Mouse (Mus musculus): ENCODE results near the gene Hmgcs1.

Gene Hmgcs1

DNA sequence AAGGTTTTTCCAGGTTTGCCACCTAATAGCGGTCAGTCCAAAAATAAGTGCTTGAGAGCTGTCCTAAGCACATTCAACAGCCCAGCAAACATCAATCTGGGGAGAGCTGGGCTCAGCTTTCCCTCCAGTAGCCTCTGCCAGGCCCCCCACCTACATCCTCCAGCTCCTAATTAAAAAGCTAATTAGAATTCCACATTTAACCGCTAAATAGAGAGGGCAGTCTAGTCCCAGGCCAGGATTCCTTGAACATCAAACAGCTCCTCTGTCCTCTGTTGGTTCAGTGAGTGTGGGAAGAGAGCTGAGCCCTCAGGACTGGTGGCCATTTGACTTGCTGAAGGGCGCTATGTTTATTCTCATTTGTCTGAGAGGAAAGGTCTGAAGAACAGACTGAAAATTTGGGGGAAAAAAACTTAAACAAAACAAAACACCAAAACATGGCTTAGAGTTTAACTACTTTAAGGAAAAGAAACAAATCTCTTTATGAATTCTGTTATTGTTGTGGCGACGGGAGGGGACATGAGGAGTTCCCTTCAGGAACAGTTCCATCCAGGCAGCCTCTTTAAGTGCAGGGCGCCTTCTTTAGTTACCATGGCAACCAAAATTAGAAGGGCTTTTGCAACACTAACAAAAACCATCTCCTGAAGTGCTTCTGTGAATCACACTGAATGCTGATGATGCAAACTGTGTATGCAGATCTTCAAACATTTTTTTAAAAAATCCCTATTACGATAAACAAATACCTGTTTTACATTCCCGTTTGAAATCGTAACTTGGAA is 63.9 kb downstream of the Hmgcs1 start:
- no peak for DNase-seq (ENCODE audit: low spot score)

DNA sequence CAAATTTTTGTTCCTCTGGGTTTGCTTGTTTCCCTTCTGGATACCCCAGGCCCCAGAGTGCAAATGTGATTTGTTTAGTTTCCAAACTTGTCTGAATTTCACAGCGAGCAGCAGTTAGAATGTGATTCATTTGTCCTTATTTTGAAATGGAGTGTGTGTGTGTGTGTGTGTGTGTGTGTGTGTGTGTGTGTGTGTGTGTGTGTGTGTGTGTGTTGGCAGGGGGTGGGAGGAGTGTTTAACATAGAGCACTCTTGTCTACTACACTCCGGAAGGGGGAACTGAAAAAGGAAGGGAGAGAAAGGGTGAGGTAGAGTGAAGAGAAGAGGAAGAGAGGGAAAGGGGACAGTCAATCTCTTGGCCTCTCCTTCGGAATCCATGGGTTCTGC is 64.4 kb downstream of the Hmgcs1 start:
- DNase-seq (ENCODE audit: low spot score), result no peak

DNA sequence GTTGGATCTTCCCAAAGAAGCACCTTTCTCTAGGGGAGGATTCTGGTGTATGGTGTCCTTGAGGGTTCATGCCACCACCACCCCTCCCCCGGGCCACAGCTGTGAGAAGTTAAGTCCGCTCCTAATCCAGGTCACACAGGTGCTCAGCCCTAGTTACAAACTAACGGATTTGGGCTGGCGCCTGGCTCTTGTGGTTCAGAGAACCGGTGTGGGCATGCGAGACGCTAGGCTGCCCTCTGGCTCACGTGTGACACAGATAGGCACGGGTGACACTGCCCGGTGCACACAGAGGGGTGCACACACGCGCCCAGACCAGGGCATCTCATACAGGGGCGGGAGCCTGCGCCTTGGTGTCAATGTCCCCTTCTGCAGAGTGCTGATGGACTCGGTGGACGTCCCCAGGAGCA is 65.0 kb downstream of the Hmgcs1 start:
- DNase-seq (ENCODE audit: low spot score), result no peak

- DNase-seq (ENCODE audit: low spot score), result peak; percentile 49
Observed at GRCm38 (mm10) chr13:119755681-119756471, 65.7 kb downstream of the Hmgcs1 start, which contains the start of gene Nim1k. Gene Nim1k, minus strand, starts transcription at chr13:119755882.

GRCm38 (mm10) chr13:119756831-119757230 is 66.7 kb downstream of the Hmgcs1 start:
- DNase-seq (ENCODE audit: low spot score), result no peak
